Mouse (Mus musculus) left cerebral cortex, postnatal 25 days (tissue): ENCODE data around the gene Gnptab. TPM values are rescaled to one million over a fixed set of nuclear protein-coding genes. Genes with fewer than 3 reads are reported as not detected.

Source experiments
- DNase-seq, 2 experiments: peaks; one replicate each; pipeline ENCODE4 v3.0.0; 2022; ENCODE audit warnings: low spot score in 2 of 2, mixed read lengths in 1 of 2
- intact Hi-C: fragments of 180-260 bp; cut with DNase I; formaldehyde crosslinking; loops from one replicate; pipeline ENCODE4 v1.15.1; 2025
- total RNA-seq, 2 experiments: library from RNA; stranded (reverse); gene quantifications; 2 replicates each; pipeline ENCODE4 v1.2.3; 2021

Gnptab gene
- total RNA-seq, 2 experiments from 2014 or later: 66.6 to 68.1 TPM

DNA sequence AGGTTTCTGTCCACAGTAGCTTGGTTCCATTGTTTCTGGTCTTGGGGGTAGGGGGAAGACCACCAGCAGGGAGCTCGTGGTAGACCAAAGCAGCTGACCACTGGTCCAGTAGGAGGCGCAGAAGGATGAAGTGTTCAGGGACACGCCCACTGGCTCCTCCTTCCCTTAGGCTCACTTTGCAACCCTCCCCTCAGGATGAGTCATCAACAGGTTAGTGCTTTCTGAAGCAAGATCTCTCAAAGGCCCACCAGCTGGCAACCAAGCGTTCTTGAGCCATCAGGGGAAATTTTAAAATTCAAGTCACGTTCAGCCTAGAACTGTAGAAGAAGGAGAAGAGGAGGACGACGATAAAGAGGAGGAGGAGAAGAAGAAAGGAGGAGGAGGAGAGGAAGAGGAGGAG lies 112.7 kb downstream of the Gnptab start:
- intact Hi-C loops: no loop called here
- DNase-seq: no peak

DNA sequence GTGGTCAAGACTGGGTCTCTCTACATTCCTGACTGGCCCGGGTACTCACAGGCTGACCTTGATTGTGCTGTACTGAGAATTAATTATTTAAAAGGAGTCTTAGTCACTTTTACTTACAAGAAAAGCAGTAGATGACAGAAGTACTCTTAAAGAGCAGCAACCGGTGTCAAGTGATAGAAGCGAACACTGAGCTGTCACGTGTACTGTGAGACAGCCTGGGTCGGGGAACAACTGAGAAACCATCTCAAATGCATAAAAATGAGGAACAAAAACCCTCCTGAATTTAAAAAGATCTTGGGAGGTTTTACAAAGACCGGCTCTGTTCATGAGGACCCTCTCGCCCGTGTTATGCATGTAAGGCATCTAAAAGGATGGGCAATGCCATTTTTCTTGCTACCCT lies 113.7 kb downstream of the Gnptab start:
- no peak for DNase-seq
- intact Hi-C loops: no loop called here

DNA sequence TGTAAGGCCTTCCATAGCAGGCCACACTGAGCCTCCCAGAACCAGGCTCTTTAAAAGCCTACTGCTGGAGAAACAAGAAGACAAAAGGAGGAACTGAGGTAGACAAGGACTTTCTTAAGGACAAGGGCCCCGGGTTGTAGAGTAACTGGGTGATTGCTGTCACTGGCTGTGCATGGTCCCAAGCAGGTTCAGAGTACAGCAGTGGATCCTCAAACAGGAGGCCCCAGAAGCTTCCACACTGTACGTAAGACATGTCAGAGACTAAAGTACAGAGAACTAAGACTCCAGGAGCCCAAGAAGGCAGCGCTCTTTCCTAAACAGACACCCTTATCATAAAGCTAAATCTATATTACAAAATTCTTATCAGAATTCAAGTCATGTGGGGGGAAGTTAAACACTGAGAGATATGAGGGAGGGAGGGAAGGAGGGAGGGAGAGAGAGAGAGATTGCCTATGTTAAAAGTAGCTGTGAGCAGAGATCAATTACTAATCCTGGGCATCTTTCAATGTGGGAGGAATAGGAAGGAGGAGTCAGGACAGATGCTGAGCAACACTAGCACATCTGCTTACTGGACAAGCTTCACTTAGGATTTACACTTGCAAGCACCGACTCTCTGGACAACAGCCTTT lies 116.1 kb downstream of the Gnptab start:
- DNase-seq: no peak
- intact Hi-C loops: no loop called here

Other genes starting within 250 kb of the Gnptab start
- gene Parpbp, start 232.2 kb upstream of the Gnptab start, total RNA-seq: under 1 TPM; 0.34 TPM
- 1 to 10 TPM; 6.7 to 8.6 TPM for gene Nup37, start 232.1 kb upstream of the Gnptab start, total RNA-seq
- gene Washc3, start 178.0 kb upstream of the Gnptab start, total RNA-seq: 10 to 100 TPM; 24.3 to 25.7 TPM
- gene Dram1, start 52 bp upstream of the Gnptab start, total RNA-seq: under 1 TPM; 0.80 to 0.82 TPM
- 1 to 10 TPM in 1 of 2 experiments, under 1 TPM in 1; 0.71 to 1.3 TPM for gene Sycp3, start 80.4 kb downstream of the Gnptab start, total RNA-seq
- gene Chpt1, start 124.9 kb downstream of the Gnptab start, total RNA-seq: 10 to 100 TPM; 36.3 to 43.3 TPM
- gene Mybpc1, start 226.0 kb downstream of the Gnptab start, total RNA-seq: 1 to 10 TPM; 4.6 to 5.7 TPM